Mouse (Mus musculus) embryo, embryonic 10.5 days (tissue): ENCODE data around the gene Gm13030.
"Not testable (repeated sequence)": the region's sequence is repeated elsewhere in the genome, so short reads cannot be mapped to it uniquely, and the experiment has no call there.

Source experiments
- DNase-seq: peaks from one replicate; pipeline ENCODE4 v3.0.0-alpha.2; 2015; ENCODE audit warnings: low spot score

Gene Gm13030

GRCm38 (mm10) chr4:138873864-138874263, at the start of gene Gm13030:
Gene Gm13030 (minus strand): TSS chr4:138873964.
- DNase-seq, result no peak

- peak; percentile 96 for DNase-seq
These were observed 48.3 kb upstream of the Gm13030 start for GRCm38 (mm10) chr4:138922131-138922459.

- no peak for DNase-seq
These were observed 47.7 kb upstream of the Gm13030 start for GRCm38 (mm10) chr4:138921254-138922130.

- no peak for DNase-seq
These were observed 43.5 kb upstream of the Gm13030 start for GRCm38 (mm10) chr4:138917282-138917681.

GRCm38 (mm10) chr4:138913797-138914196, 40.0 kb upstream of the Gm13030 start, which contains the start of gene Otud3:
Gene Otud3 (minus strand): TSS chr4:138913945.
- peak; percentile 96 for DNase-seq

- peak; percentile 31 for DNase-seq
These were observed 39.5 kb upstream of the Gm13030 start for GRCm38 (mm10) chr4:138913141-138913787.

GRCm38 (mm10) chr4:138905624-138906337, 32.0 kb upstream of the Gm13030 start:
- no peak for DNase-seq

- DNase-seq, result no peak
These were observed 25.6 kb upstream of the Gm13030 start for GRCm38 (mm10) chr4:138899361-138899760.

- DNase-seq, result not testable (repeated sequence)
These were observed 20.0 kb upstream of the Gm13030 start for GRCm38 (mm10) chr4:138893789-138894188.

GRCm38 (mm10) chr4:138892655-138893054, 18.9 kb upstream of the Gm13030 start:
- no peak for DNase-seq

GRCm38 (mm10) chr4:138889635-138890034, 15.9 kb upstream of the Gm13030 start:
- no peak for DNase-seq

GRCm38 (mm10) chr4:138889165-138889564, 15.4 kb upstream of the Gm13030 start:
- DNase-seq, result no peak

- peak; percentile 92 for DNase-seq
These were observed 10.5 kb upstream of the Gm13030 start for GRCm38 (mm10) chr4:138884261-138884660.

GRCm38 (mm10) chr4:138882179-138882578, 8.4 kb upstream of the Gm13030 start:
- peak; percentile 20 for DNase-seq

GRCm38 (mm10) chr4:138880811-138881584, 7.2 kb upstream of the Gm13030 start:
- DNase-seq, result no peak

GRCm38 (mm10) chr4:138879808-138880207, 6.0 kb upstream of the Gm13030 start:
- DNase-seq, result no peak

- DNase-seq, result no peak
These were observed 5.0 kb upstream of the Gm13030 start for GRCm38 (mm10) chr4:138878783-138879182.

- no peak for DNase-seq
These were observed 4.0 kb upstream of the Gm13030 start, which contains the start of gene Pla2g2e for GRCm38 (mm10) chr4:138877731-138878130. Gene Pla2g2e (plus strand): TSS chr4:138877942.

GRCm38 (mm10) chr4:138875986-138876385, 2.2 kb upstream of the Gm13030 start:
- DNase-seq, result no peak

- peak; percentile 38 for DNase-seq
These were observed 1.5 kb upstream of the Gm13030 start for GRCm38 (mm10) chr4:138875275-138875674.

GRCm38 (mm10) chr4:138868666-138869065, 5.1 kb downstream of the Gm13030 start:
- peak; percentile 45 for DNase-seq

GRCm38 (mm10) chr4:138866413-138866812, 7.4 kb downstream of the Gm13030 start:
- peak; percentile 91 for DNase-seq
